Mouse (Mus musculus) lung, adult 2 months (tissue): ENCODE results near the gene Trim23.

Experiments
- CTCF ChIP-seq: fragments of 200-500 bp; IDR thresholded peaks from 2 replicates; pipeline ENCODE4 v1.5.1; 2011; ENCODE audit warnings: mild to moderate bottlenecking, low read length, control low read depth; ENCODE audit not compliant: insufficient read depth
- POLR2A ChIP-seq: fragments of 200-500 bp; IDR thresholded peaks from 2 replicates; pipeline ENCODE4 v1.6.1; 2011; ENCODE audit warnings: low read depth, mild to moderate bottlenecking, control low read depth, low read length, borderline replicate concordance; ENCODE audit errors: extremely low read depth

- TF ChIP-seq CTCF: no peak
- no peak for TF ChIP-seq POLR2A
These were observed 22.9 kb upstream of the Trim23 start for GRCm38 (mm10) chr13:104155686-104156085.
